Mouse (Mus musculus) mammary gland, adult 2 months (tissue): ENCODE measurements around the gene Topbp1. TPM values are rescaled to one million over a fixed set of nuclear protein-coding genes. Genes with fewer than 3 reads are reported as not detected.

Experiments
- polyA plus RNA-seq: library from polyadenylated mRNA; depleted of rRNA; stranded (reverse); fragments of >200 nt; gene quantifications from 2 replicates; pipeline ENCODE4 v1.2.3, GENCODE M21; 2012; ENCODE audit warnings: low replicate concordance; rRNA removed

Topbp1 gene
- 8.6 and 10.8 TPM in 2 replicates for polyA plus RNA-seq

DNA sequence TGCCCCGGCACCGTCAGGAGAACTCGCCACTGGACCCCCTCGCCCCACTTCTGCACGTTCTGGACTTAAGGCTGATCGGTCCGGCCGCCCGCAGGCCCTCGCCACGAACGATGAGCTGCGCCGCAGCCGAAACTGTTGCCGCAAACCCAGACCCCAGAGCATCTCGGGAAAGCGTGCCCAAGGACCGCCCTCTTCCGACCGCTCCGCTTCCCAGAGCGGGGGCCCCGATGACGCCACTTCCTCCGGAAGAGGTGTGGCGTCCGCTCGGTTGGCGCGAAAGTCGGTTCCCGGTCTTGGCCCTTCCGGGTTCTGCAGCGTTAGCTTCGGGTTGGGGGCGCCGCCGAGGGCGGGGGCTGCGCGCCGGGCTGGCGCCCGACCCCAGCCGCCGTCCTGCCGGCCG, at the start of gene Topbp1, which contains the start of gene 1300017J02Rik:
Topbp1 (plus strand) TSS at position 289 of the 400 bp plus-strand sequence.
1300017J02Rik (minus strand) TSS at position 156 of the 400 bp plus-strand sequence.

DNA sequence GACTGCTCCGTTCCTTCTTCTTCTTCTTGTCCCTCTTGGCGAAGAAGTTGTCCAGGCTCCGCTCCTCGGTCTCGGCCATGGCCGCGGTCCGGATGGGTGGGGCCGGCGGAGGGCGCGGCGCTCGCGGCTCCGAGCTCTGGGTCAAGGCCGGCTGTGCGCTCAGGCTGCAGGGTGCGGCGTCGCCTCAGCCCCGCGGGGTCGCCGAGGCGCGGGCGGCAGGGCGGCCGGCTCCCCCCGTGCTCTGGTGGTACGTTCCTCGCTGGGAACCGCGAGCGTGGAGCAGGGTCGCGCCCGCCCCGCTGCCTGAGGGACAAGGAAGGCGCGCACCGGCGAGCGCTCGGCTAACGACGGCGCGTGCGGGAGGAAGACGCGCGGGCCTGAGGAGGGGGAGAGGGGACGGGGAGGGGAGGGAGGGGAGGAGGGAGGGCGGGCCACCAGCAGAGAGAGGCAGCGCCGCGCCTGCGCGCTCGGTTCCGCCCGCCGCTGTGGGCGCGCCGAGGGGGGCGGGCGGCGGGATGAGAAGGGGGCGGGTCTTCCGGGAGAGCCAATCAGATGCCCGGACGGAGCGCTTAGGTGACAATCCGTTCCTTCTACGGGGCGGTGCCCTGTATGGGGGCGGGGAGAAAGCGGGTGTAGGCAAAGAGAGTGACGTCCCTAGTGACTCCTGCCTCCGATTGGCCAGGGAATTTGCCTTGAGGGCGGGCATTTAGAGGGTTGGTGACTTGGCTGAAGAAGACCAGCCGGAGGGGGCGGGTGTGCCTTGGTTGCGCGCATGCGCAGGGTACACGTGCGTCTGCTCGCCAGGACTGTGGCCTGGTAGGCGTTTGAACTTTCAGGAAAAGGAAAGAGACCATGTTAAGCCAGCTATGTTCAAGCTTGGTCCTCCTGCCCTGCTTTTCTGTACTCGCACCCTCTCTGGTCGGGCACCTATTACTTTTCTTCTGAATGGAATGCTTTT, 60.6 kb downstream of the Topbp1 start, which contains the start of gene Cdv3:
Cdv3 (minus strand) TSS at position 551 of the 958 bp plus-strand sequence.

Other genes with a start within 250 kb of the Topbp1 start
- 0.93 and 8.6 TPM in 2 replicates for gene Rab6b, start 193.4 kb upstream of the Topbp1 start, polyA plus RNA-seq
- gene Srprb, start 103.1 kb upstream of the Topbp1 start, polyA plus RNA-seq, result 50.2 and 61.5 TPM in 2 replicates
- 0.08 and 0.11 TPM in 2 replicates for gene Gm20425, start 74.9 kb upstream of the Topbp1 start, polyA plus RNA-seq
- 1,585 and 2,459 TPM in 2 replicates for gene Trf, start 74.8 kb upstream of the Topbp1 start, polyA plus RNA-seq
- gene 1300017J02Rik, start 133 bp upstream of the Topbp1 start, polyA plus RNA-seq, result 0.49 and 1.1 TPM in 2 replicates
- 26.1 and 71.6 TPM in 2 replicates for gene Cdv3, start 60.6 kb downstream of the Topbp1 start, polyA plus RNA-seq
- 2.1 and 2.7 TPM in 2 replicates for gene Bfsp2, start 175.2 kb downstream of the Topbp1 start, polyA plus RNA-seq